Mouse (Mus musculus) urinary bladder, postnatal 36 days (tissue): ENCODE data around the gene Pip5kl1.

ENCODE experiments used
- DNase-seq, 2 experiments: peaks; one replicate each; pipeline ENCODE4 v3.0.0; 2022; ENCODE audit warnings: low spot score in 2 of 2, mixed read lengths in 1 of 2

Gene Pip5kl1

DNA sequence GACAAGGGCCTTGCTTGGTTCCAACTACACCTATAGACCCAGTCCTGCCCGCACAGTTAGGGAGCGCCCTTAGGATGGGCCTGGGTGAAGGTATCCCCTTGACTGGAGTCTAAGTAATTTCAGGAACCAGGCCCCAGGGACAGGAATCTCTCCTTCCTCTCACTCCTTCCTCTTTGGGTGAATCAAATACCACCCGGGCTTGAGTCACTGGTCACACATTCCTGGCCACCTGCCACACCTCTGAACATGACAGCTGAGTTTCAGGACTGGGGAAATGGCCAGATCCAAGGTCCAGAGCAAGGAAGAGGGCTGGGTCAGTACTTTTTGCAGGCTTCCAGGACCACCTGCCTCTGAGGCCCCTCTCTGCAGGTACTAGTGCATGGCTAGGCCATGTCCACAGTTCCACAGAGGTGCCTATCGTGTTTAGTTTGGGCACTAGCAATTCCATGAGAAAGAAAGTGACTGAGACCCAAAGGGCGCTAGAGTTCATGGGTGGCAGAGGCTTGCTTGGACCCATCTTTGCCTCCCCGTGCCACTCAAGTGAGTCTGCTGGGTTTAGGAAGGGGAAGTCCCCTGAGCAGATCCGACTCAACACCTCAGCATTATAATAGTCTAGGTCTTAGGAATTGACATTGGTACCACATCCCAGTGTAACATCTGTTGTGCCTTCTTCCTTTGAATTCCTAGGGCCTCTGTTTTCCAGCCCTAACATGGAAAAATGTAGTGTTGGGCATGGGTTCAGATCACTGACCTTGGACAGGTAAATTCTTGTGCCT, 26.4 kb upstream of the Pip5kl1 start:
- peak in 1 of 2 experiments; percentile 40 for DNase-seq

DNA sequence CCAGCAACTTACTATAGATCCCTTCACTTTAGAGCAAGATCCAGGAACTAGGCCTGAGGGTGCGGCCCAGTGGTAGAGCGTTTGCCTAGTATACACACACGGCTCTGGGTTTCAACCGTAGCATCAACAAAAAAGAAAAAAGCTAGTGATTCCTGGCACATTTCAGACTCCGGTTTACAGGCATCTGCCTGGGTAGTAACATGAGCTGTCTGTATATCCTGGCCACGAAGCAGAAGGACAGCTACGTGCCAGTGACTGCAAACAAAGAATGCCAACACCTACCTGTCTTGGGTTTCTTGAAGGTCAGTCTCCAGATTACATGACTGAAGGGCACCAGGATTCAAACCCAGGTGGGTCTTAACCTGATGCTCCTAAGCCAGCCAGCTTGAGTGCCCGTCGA, 25.4 kb upstream of the Pip5kl1 start:
- DNase-seq, result no peak

DNA sequence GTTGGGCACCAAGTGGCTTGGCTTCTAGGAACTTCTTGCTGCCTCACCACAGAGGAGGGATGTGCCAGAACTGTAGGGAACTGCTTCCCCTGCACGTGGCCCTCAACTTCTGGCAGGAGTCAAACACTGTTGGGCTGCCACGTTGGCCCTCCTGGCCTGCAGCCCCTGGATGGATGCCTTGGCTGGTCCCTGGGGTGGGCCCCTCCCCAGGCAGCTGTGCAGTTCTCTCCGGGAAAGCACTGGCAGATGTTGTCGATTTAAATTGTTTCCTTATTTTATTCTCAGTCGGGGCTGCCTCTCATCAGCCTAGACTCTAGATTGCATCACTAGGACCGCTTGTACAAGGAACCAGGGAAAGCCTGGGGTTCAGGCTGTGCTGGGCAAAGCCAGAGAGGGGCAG, 24.8 kb upstream of the Pip5kl1 start:
- DNase-seq, result peak in 1 of 2 experiments; percentile 83

DNA sequence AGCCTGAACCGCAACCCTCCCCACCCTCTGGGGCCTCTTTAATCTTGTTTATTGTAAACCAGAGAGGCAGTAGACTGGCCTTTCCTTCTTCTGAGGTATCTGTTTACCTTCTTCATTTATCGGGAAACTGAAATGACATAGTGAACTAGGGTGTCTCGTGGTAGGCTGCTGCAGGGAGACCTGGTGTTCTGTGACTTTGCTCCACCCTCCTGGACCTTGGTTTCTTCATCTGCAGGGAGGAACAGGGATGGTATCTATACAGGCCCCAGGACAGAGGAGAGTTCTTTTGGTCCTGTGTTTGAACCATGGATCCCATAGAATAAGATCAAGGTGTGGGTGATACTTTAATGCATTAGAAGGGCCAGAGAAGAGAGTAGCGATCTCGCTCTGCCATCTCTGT, 23.4 kb upstream of the Pip5kl1 start:
- no peak for DNase-seq

DNA sequence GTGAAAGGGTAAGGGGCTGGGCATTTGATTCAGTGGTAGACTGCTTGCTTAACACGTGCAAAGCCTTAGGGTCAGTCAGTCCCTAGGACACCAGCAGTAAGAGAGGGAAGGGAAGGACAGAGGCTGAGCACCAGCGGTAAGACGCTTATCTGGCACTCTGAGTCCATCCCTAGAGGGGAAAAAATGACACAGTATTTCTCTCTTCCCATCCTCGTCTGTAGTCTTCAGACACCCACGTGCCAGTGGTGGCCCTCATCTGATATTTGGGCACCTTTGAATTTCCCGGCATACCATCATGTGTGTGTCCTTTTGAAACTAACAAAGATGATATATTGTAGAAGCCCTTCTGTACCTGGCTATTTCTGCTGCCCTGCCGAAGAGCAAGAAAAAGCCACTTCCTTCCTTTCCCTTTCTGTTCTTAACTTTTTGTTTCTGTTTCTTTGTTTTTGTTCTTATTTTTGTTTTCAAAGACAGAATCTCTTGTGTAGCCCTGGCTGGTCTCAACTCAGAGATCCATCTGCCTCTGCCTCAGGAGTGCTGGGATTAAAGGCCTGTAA, 20.9 kb upstream of the Pip5kl1 start:
- no peak for DNase-seq

DNA sequence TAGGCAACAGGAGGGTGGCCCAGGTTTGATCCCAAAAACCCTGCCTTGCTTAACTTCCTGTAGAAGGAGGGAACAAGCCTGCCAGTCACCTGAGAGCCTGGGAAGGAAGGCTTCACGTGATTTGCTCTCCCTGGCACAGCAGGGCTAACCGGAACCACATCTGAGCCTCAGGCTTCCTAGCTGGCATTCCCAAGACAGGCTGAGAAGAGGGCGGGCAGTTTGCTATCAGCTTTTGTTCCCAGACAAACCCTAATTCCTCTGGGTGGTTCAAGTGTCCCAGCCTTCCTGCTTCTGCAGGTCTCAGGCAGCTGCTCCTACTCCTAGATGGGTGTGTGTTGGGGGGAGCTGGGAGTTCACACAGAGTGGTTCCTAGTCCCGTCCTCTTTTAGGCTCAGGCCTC, 19.1 kb upstream of the Pip5kl1 start:
- DNase-seq, result no peak

DNA sequence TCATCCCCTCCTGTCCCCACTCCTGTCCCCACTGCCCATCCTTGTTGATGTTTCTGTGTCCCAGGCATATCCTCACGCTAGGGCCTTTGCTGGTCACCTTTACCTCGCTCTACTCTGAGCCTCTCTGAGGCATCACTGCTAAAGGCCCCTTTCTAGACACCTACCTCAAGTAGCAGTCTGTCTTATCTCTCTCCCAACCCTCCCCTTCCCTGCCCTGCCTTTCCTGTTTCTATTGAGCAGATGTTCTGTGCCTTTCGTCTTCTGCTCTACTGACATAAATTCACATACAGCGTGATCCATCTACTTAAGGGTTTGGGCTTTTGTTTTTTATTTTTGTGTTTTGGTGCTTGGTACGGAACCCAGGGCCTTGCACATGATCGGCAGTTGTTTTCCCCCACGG, 18.6 kb upstream of the Pip5kl1 start:
- no peak for DNase-seq

DNA sequence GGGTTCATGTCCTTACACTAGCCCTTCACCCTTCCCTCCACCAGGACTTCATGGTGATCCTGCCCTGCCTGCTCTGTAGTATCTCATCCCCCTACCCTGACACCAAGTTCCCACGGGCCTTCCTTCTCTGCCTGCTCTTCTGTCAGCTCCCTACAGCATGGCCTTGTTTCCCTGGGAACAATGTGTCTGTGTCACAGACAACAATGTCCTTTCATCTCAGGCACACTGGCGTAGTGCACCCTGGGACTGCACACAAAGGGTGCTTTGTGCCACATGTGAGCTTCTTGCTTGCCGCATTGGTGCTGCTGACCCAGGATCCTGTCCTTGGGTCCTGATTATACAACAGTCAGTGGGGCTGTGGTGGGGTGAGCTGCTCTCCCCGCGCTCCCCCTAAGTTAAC, 15.0 kb upstream of the Pip5kl1 start:
- DNase-seq, result no peak

DNA sequence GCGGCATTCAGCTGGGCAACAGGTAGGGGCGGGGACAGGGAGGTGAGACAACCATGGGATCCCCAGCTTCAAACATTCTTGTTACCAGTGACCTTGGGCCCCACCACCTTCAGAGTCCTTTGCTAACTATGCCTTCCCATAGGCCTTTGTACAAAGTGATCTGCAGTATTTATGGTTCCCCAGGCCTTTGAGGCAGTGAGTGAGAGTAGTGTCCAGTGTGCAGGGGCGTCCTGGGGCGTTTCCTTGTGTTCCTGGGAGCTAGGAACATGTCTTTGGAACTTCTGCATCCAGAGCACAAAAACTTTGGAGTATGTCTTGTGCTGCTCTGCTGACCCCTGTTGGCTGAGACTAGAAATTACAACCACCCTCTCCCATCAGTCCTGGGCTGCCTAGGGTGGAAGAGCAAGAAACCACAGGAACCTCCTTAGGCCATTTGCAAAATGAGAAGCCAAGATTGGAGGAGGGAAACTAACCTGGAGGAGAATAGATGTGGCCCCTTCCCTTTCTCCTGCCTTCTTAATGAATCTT, 8.0 kb upstream of the Pip5kl1 start:
- peak; percentile 58 to 63 for DNase-seq

DNA sequence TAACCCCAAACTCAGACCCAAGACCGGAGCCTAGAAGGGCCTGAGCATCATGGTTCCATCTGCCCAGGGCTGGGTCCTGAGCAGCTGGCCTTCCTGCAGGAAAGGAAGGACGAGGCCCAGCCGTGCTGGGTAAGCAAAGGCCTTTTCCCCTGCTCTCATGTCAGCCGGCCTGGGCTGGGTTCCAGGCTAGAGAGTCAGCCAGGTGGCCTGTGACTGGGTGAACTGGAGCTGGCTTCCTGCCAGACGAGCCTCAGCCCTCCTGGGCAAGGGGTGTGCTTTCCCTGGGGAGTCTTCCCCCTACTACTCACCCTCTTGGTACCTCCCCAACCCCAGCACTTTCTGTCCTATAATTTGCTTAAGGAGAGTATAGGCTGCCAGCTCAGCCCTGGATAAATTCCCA, 6.4 kb upstream of the Pip5kl1 start:
- no peak for DNase-seq

DNA sequence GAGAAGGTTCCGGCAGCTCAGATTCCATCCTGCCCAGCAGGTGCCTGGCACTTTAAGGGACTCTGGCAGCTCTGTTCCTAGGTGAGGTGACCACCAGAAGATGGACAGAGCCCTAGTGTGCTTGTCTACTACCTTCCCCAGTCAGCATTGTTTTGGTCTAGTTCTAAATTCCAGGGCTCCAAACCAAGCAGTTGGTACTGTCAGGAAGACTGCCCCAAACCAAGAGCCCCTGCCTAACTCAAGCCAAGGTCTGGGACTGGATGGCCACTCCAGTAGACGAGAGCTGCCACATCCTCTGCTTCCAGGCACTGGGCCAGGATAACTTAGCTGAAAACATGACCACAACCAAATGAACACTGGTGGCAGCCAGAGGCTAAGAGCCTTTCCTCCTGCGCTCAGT, 5.7 kb upstream of the Pip5kl1 start:
- DNase-seq, result no peak

DNA sequence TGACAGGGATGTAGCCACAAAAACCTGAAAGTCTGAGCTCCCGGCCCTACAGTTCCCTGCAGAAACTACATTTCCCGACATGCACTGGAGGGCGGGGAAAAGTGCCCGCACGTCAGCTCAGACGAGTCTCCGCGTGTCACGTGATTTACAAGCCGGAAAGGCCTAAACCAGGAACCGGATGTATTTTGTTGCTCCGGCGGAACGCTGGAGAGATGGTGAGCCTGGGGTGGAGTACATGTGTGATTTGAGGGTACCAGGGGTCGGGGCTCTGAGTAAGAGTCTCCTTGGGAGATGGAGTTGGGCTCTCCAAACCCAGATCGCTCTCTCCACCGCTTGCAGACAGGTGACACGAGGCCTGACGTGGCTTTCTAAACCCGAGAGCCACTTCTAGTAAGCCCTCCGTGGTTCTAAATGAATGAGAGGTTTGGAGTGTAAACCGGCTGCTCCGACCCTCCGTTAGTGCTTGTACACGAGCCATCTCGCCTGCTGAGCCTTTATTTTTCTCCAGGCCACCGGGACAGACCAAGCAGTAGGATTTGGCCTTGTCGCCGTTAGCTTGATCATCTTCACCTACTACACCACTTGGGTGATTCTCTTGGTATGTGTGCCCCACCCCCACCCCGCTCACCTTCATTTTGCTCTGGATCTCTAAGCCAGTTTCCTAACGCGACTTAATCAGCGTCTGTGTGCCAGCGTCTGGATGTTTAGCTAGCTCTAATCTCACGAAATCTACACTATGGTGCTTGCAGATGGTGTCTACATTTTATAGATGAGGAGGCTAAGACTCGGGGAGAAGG, 3.7 kb upstream of the Pip5kl1 start, which contains the start of gene Dpm2:
Gene Dpm2, plus strand, starts transcription at position 161 of the 797 bp plus-strand sequence.
- peak; percentile 81 to 91 for DNase-seq

DNA sequence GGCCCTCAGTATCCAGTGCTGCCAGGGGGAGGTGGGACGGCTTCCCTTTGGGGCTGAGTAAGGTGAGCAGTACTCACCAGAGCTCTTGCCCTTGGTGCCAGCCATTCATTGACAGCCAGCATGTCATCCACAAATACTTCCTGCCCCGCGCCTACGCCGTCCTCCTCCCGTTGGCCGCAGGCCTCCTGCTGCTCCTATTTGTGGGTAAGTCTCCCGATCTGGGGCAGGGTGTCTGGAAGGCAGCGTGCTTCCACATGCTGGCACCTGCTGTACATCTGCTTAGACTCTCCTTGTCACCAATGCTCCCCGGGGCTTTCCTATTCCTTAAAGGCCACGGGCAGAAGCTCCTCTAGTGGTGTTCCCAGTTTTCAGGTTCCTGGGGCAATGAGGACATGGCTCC, 2.4 kb upstream of the Pip5kl1 start:
- DNase-seq, result no peak

DNA sequence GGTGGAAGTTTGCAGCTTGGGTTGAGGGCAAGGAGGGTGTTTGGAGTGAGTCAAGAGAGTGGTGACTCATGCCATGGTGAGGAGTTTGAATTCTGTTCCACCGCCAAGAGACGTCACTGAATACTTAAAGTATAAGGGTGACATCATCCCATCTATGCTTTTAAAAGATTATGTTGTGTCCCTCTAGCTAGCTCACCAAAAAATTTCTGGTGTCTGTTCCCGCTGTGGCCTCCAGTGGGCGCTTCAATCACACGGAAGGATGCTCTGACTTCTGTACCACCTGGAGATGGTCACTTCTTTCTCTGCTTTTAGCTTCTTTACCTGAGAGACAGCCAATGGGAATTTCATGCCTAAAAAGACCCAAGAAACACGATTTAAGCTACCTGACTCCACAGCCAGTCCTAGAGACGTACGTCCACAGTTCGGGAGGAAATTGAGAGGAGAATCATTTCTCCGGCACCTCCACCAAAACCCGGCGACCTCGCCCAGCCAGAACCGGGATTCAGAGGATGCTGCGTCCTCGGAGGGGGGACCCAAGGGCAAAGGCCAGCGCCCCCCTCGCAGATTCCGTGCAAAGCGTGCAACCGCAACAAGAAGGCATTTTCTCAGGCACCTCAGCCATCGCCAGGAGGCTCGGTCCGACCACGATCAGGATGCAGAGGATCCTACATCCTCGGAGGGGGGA, 446 bp downstream of the Pip5kl1 start:
- peak in 1 of 2 experiments; percentile 40 for DNase-seq

DNA sequence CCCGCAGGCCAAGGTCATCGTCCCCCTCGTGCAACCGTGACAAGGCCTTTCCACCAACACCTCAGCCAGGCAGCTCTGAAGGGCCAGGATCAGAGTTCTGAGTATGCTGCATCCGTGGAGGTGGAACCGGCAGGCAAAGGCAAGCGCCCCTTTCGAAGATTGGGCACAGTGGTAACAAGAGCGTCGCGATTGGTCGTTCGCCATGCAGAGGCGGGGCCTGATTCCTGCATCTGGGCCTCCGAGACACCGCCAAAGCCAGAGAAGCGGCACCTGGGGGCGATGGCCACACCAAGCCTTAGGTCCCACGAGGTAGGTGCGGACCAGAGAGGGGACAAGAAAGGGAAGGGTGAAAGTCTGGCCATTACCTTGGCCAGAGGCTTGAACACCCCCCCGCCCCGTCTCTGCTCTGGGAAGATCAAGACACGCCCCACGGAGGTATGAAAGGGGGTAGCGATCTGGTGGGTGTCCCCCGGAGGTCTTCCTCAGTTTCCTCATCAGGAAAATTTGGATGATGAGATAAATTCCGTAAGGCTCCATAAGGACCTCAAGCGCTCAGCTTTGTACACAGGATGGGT, 1.1 kb downstream of the Pip5kl1 start, which contains the start of gene 9430097D07Rik:
Gene 9430097D07Rik, minus strand, starts transcription at position 99 of the 575 bp plus-strand sequence.
- DNase-seq, result no peak

DNA sequence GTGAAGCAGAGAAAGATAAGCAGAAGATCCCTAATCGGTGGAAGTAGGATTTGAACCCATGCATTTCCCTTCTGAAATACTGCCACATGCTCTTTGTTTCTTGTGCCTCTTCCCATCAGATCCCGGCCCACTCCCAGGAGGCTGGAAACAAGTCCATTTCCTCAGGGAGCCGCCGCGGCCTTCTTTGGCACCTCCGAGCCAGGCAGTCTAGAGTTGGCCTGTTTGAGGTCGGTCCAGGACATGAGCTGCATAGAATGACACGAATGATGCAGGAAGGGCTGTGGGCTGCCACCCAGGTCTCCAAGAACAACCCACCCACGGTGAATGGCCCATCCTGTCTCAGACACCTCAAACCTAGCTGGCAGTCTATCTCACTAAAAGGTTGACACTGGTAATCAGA, 1.9 kb downstream of the Pip5kl1 start:
- no peak for DNase-seq

DNA sequence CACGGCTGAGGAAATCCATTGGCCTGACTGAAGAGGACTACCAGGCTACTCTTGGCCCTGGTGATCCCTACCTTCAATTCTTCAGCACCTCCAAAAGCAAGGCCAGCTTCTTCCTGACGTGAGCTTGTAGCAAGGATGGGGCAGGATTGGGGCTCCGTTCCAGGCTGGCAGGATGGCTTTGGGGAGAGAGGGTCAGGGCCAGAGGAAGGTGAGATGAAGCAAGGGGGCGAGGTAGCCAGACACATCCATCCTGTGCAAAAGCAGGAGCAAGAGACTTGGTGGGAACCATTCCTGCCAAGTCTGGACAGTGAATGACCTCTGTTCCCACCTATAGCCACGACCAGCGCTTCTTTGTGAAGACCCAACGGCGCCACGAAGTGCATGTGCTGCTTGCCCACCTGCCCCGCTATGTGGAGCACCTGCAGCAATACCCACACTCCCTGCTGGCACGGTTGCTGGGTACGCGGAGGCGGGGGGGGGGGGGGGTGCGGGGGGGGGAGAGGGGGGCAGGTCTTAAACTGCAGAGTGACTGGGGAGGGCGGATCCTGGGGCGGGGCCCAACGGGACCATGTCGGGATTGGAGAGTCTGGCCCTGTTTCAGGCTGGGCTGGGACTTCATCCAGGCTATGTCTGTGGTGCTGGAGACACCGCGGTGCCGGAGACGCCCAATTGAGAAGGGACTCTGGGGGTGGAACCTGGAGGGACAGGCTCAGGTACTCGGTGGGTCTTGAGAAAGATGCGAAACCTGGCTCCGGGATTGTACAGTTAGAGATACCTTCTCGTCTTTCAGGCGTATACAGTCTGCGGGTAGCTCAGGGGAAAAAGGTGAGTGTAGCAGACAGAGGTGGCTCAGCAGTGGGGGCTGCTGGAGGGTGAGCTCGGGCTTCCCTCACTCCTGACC, 3.8 kb downstream of the Pip5kl1 start:
- DNase-seq, result peak in 1 of 2 experiments; percentile 41

DNA sequence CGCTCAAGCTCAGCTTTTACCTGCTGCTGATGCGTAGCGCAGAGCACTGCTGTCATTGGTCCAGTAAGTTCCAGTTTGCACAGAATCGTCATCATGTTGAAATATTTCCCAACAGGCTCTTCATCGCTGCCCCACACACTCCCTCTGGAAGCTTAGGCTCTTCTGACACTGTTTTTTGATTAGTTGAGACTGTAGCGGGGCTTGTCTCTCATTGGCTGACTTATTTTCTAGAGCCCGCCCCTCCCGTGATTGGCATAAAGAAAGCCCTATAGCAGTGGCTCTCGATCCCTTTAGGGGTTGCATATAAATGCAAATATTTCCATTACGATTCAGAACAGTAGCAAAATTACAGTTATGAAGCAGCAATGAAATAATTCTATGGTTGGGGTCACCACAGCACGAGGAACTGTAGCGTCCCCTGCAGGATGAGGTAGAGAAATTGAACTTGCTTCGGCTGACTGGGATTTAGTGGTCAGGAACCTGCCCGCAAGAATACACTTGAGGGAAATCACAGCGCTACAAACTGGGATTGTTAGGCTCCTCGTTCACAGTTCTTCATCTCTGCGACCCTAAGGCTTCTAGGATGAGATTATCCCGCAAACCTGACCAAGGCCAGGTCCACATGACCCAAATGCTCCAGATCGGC, 7.0 kb downstream of the Pip5kl1 start:
- no peak for DNase-seq

DNA sequence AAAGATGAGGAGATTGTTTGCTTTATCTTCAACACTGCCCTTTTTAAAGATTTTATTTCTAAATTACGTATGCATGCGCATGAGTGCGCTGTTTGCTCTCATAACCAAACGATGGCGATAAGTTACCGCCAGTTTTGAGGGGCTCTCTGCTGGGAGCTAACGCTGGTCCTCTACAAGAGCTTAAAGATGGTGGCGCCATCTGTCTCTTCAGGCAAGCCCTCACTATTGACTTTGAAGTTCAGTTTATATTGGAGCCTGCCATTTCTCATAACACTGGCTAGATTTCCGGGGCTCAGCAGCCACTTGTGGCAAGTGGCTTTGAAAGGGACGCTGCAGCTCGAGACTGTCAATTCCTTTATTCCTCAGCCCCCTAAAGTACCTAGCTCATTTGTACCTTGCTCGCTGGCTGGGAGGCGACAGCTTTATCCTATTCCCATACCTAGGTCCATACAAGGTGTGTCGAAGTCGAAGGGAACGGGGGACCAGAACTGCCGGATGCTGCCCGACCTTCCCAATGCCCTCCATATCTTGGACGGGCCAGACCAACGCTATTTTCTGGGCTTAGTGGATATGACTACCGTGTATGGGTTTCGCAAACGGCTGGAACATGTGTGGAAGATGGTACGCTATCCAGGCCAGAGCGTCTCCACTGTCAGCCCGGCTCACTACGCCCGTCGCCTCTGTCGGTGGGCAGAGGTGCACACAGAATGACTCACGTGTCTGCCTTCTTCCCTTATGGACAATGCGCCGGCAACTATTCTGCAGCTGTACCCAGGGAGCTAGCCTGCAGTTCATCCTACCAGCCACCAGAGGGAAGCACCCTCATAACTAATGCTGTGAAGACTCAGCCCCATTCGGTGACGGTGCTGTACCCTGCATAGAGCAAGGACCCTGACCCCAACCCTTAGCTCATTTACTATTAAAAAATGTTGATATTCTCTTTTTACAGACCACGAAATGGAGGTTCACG, 8.5 kb downstream of the Pip5kl1 start:
- DNase-seq, result peak; percentile 68 to 76
